Mouse (Mus musculus): ENCODE measurements around the gene Fezf1. TPM values are rescaled to one million over a fixed set of nuclear protein-coding genes. Genes with fewer than 3 reads are reported as not detected.

Gene Fezf1
- polyA plus RNA-seq, 1 experiment from 2014 or later = not detected

- in situ Hi-C loops (cut with MboI; ENCODE audit: low pct_unique_long_range_greater_than_20kb) = no loop called here
- ATAC-seq (no peak), DNase-seq (ENCODE audit: low read depth, low spot score) (no peak)
- POLR2A ChIA-PET = no interaction called here
- CTCF ChIA-PET = no interaction called here
- no peak for TF ChIP-seq CTCF (IDR thresholded peaks at IDR 0.05)
- H3K27me3 ChIP-seq = peaks cover 41% of the 10 kb centered on the region
These were observed 7.0 kb upstream of the Fezf1 start for GRCm38 (mm10) chr6:23255161-23255560.

DNA sequence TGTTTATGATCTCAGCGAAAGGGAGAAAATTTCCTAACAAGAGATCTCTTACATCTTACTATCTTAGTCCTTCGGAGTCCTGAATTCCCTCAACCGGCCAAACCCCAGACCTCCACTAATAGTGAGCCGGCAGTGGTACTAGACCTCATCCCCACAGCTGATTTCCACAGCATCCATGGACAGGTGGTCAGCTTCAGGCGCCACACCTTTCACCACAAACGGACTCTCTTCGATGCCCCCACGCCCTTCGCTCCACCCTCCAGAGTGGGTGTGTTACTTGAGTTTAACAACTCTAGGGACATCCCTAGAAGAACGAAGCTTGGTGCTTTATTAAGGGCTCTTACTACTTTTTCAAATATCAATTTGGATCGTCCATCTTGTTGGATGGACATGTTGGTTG, 6.5 kb upstream of the Fezf1 start:
- H3K27me3 ChIP-seq = peaks cover 46% of the 10 kb centered on the region
- ChIA-PET POLR2A (interaction anchor here (0.6 kb wide), 1 partner anchor 32 kb away, joined by 4 read pairs; no protein-coding TSS in a partner anchor), CTCF (no interaction called here)
- DNase-seq (ENCODE audit: low read depth, low spot score) (no peak), ATAC-seq (no peak)
- TF ChIP-seq CTCF (IDR thresholded peaks at IDR 0.05) = no peak
- in situ Hi-C loops (cut with MboI; ENCODE audit: low pct_unique_long_range_greater_than_20kb) = no loop called here

DNA sequence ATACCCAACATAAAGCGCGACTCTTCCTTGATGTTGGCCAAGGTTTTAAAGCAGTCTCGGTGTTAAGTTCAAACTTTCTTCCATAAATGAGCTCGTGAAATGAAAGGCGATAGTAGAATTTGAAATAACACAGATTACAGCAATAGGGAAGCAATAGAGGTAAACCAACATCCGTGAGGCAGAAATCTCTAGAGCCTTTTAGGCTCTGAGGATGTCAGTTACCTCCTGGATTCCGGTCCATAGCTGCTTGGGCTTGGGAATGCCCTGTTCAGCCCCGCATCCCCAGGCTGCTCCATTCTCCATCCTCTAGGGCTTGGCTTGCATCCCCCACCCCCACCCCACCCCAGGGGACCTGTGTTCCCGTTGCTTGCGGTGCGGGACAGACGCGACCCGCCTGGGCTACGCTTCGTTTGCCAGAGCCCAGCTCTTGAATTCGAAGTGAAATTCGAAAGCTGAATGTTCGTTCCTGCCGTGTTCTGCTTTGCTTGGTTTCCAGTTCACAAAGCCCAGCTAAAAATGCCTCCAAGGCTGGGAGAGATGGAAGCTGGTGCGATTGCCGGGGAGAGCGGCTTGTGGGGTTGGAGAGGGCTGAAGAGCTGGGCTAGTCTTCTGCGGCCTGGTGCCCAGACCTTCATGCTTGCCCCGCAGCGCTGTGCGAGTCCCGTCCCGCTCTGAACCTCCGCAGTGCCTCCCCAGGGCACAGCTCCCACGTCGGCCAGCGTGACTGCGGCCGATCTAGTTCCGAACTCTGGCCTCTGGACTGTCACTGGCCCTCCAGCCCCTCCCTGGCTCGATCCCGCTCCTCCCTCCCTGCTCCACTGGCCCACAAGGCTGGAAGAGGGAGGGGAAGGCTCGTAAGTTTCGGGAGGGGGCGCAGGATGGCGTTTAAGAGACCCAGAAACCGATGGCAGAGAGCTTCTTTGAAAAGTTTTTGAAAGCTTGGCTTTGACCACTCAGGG, 5.5 kb upstream of the Fezf1 start:
- CTCF ChIA-PET = no interaction called here
- TF ChIP-seq CTCF (IDR thresholded peaks at IDR 0.05) = no peak
- no peak for DNase-seq (ENCODE audit: low read depth, low spot score)
- POLR2A ChIA-PET = no interaction called here
- in situ Hi-C loops (cut with MboI; ENCODE audit: low pct_unique_long_range_greater_than_20kb) = no loop called here
- ATAC-seq = no peak
- peaks cover 54% of the 10 kb centered on the region for H3K27me3 ChIP-seq

- in situ Hi-C loops (cut with MboI; ENCODE audit: low pct_unique_long_range_greater_than_20kb) = no loop called here
- ATAC-seq (no peak), DNase-seq (ENCODE audit: low read depth, low spot score) (no peak)
- no peak for TF ChIP-seq CTCF (IDR thresholded peaks at IDR 0.05)
- H3K27me3 ChIP-seq = peaks cover 65% of the 10 kb centered on the region
- CTCF ChIA-PET = no interaction called here
- POLR2A ChIA-PET = no interaction called here
These were observed 4.3 kb upstream of the Fezf1 start for GRCm38 (mm10) chr6:23252196-23253135.

DNA sequence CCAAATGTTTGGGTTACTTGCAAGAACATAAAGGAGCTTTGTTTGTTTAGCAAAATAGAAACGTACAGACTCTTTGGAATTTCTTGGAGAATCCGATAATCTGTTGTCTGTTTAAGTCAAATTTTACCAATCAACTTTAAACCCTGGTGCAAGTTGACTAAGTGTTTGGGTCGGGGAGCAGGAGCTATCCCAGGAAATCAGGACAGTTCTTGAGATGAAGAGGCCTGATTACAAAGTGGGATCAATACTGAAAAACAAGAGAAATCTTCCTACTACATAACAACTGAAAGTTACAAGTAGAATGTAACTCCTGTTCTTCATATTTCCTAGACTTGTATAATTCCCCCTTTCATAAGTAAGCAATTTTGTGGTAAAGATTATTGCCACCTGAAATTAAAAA, 3.3 kb upstream of the Fezf1 start:
- POLR2A ChIA-PET = no interaction called here
- in situ Hi-C loops (cut with MboI; ENCODE audit: low pct_unique_long_range_greater_than_20kb) = no loop called here
- peaks cover 69% of the 10 kb centered on the region for H3K27me3 ChIP-seq
- no peak for TF ChIP-seq CTCF (IDR thresholded peaks at IDR 0.05)
- CTCF ChIA-PET = no interaction called here
- DNase-seq (ENCODE audit: low read depth, low spot score) = no peak
- ATAC-seq = no peak

- peaks cover 77% of the 10 kb centered on the region for H3K27me3 ChIP-seq
- POLR2A ChIA-PET = no interaction called here
- ATAC-seq (no peak), DNase-seq (ENCODE audit: low read depth, low spot score) (no peak)
- in situ Hi-C loops (cut with MboI; ENCODE audit: low pct_unique_long_range_greater_than_20kb) = no loop called here
- no peak for TF ChIP-seq CTCF (IDR thresholded peaks at IDR 0.05)
- CTCF ChIA-PET = no interaction called here
These were observed 2.3 kb upstream of the Fezf1 start for GRCm38 (mm10) chr6:23250288-23250955.

- H3K27me3 ChIP-seq = peaks cover 81% of the 10 kb centered on the region
- POLR2A ChIA-PET = no interaction called here
- in situ Hi-C loops (cut with MboI; ENCODE audit: low pct_unique_long_range_greater_than_20kb) = no loop called here
These were observed 1.6 kb upstream of the Fezf1 start for GRCm38 (mm10) chr6:23249616-23250287.

GRCm38 (mm10) chr6:23249053-23249401, 865 bp upstream of the Fezf1 start:
- H3K27me3 ChIP-seq = peaks cover 75% of the 10 kb centered on the region
- no peak for TF ChIP-seq CTCF (IDR thresholded peaks at IDR 0.05)
- CTCF ChIA-PET = no interaction called here
- POLR2A ChIA-PET = no interaction called here
- in situ Hi-C loops (cut with MboI; ENCODE audit: low pct_unique_long_range_greater_than_20kb) = no loop called here
- ATAC-seq (no peak), DNase-seq (ENCODE audit: low read depth, low spot score) (no peak)

More at GRCm38 (mm10) chr6:23249616-23250287, 1.6 kb upstream of the Fezf1 start:
- CTCF ChIA-PET = no interaction called here
- DNase-seq (ENCODE audit: low read depth, low spot score) (no peak), ATAC-seq (no peak)
- no peak for TF ChIP-seq CTCF (IDR thresholded peaks at IDR 0.05)

GRCm38 (mm10) chr6:23247512-23248312, 450 bp downstream of the Fezf1 start:
- ATAC-seq (no peak), DNase-seq (ENCODE audit: low read depth, low spot score) (no peak)
- TF ChIP-seq CTCF (IDR thresholded peaks at IDR 0.05) = no peak
- POLR2A ChIA-PET = no interaction called here
- H3K27me3 ChIP-seq = peaks cover 68% of the 10 kb centered on the region
- CTCF ChIA-PET = no interaction called here
- in situ Hi-C loops (cut with MboI; ENCODE audit: low pct_unique_long_range_greater_than_20kb) = no loop called here

Data from Patski (cell line).